Mouse (Mus musculus) embryonic stem cell, embryonic (primary cell): ENCODE results near the gene Apoc4.

Experiments used
- CTCF ChIA-PET, 4 experiments: fragments of 300-600 bp in 2 of 4; fragments of 350-600 bp in 2 of 4; sonication (Branson Sonifier 250); formaldehyde crosslinking; loops; one replicate each; lab custom pipeline; 2022; ENCODE audit warnings: inconsistent platforms in 2 of 4; lab: Charles Lee
- POLR2A ChIA-PET, 4 experiments: fragments of 300-600 bp in 2 of 4; fragments of 350-600 bp in 2 of 4; sonication (Branson Sonifier 250); formaldehyde crosslinking; loops; one replicate each; lab custom pipeline; 2022; ENCODE audit warnings: antibody characterized with exemption in 4 of 4, inconsistent platforms in 1 of 4; lab: Charles Lee

The Apoc4 gene

GRCm38 (mm10) chr7:19681202-19681694 is at the start of gene Apoc4, which contains the start of gene Gm44805:
Gene Apoc4, minus strand, starts transcription at chr7:19681479.
Gene Gm44805, minus strand, starts transcription at chr7:19681423.
- POLR2A ChIA-PET: interaction anchor here in 3 of 4 experiments (0.5 to 7.4 kb wide), 11 partner anchors 12 to 678 kb away, joined by 3 to 177 read pairs (median 3); partner anchors contain the start of genes Apoc1 (in 2 of the 3), Apoe (in 2 of the 3) and Clptm1 (in 1 of the 3)
- CTCF ChIA-PET: interaction anchor here in 2 of 4 experiments (1.6 to 2.3 kb wide), 3 partner anchors 12 to 20 kb away, joined by 7 to 11 read pairs (median 10); no protein-coding TSS in a partner anchor

GRCm38 (mm10) chr7:19726541-19726940 is 45.3 kb upstream of the Apoc4 start:
- CTCF ChIA-PET: interaction anchor here in 2 of 4 experiments (1.5 to 1.8 kb wide), 2 partner anchors 14 to 58 kb away, joined by 4 read pairs; no protein-coding TSS in a partner anchor

GRCm38 (mm10) chr7:19724167-19724566 is 42.9 kb upstream of the Apoc4 start:
- CTCF ChIA-PET: interaction anchor here in 1 of 4 experiments (0.8 kb wide), 1 partner anchor 17 kb away, joined by 3 read pairs; no protein-coding TSS in a partner anchor
- POLR2A ChIA-PET: interaction anchor here in 2 of 4 experiments (0.7 to 19.0 kb wide), 6 partner anchors 9 to 560 kb away, joined by 3 to 415 read pairs (median 8); partner anchors contain the start of genes Tomm40 (in 2 of the 2), Apoc1 (in 1 of the 2) and Apoe (in 1 of the 2)

More at GRCm38 (mm10) chr7:19726541-19726940, 45.3 kb upstream of the Apoc4 start:
- POLR2A ChIA-PET: interaction anchor here in 2 of 4 experiments (0.7 to 2.0 kb wide), 4 partner anchors 11 to 61 kb away, joined by 3 to 8 read pairs (median 6); partner anchors contain the start of gene Tomm40 (in 1 of the 2)

DNA sequence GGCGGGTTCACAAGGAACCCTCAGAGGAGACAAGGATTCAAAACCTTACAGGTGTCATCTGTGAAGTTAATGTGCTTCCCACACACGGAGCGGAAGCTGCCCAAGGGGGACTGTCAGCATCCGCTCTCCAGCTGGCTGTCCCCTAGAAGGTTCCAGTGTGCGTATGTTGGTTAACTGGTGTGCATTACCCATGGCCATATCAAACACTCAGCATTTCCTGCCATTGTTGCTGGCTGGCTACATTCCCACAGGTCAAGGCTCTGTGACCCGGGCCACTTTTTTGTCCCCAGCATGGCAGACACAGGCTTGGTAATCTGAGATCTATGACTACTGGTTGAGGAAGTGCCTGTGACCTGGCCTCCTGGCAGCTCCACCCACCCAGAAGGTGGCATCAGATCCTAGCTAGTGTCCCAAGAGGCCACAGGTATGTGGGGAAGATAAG is 41.5 kb upstream of the Apoc4 start:
- ChIA-PET POLR2A (interaction anchor here in 3 of 4 experiments (0.7 to 19.0 kb wide), 6 partner anchors 9 to 113 kb away, joined by 3 to 415 read pairs (median 6); partner anchors contain the start of genes Apoc1 (in 1 of the 3) and Apoe (in 1 of the 3)), CTCF (interaction anchor here in 1 of 4 experiments (0.9 kb wide), 1 partner anchor 18 kb away, joined by 3 read pairs; no protein-coding TSS in a partner anchor)

DNA sequence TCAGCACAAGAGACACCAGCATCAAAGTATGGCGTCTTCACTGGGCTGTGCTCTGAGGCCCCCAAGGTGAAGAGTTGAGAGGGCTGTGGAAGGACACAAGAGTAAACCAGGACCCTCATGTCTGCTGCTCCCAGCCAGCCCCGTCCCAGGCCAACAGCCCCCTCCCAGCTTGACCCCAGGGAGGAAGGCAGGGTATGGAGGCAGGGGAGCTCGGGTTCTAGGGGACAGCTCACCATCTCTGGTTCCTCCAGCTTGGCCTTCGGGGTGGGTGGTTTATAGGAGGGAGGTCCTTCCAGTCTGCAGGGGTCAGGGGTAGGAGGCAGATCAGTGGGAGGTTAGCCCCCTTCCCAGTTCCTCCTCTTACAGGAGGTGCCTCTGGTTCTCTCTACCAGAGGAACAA is 37.9 kb upstream of the Apoc4 start:
- ChIA-PET CTCF (interaction anchor here in 1 of 4 experiments (0.5 to 0.6 kb wide), 2 partner anchors 126 to 153 kb away, joined by 4 read pairs; no protein-coding TSS in a partner anchor), POLR2A (interaction anchor here in 2 of 4 experiments (0.8 to 19.0 kb wide), 6 partner anchors 13 to 23 kb away, joined by 3 to 415 read pairs (median 27); partner anchors contain the start of genes Apoc1 (in 2 of the 2) and Apoe (in 2 of the 2))

DNA sequence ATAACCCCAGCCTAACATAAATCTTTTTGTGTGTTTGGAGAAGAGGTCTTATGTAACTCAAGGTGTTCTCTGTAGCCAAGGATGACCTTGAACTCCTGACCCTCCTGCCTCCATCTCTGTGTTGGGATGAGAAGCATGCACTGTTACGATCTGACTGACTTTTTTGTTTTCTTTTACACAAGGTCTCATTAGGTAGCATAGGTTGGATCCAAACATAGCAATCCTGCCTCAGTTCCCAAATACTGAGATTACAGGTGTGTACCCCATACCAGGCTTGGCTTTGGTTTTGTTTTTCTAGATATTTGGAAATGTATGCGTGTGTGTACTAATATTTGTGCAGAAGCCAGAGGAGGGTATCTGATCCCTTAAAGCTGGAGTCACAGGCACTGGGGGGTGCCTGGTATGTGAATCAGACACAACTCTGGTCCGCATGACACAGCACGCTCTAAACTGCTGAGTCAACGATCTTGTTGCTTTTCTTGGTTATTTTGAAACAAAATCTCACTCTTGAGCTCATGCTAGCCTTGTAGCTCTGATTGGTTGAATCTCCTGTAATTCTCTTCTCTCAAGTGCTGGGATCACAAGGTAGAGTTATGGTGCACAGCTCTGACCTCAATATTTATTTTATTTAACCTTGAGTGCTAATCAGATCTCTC is 37.1 kb upstream of the Apoc4 start:
- CTCF ChIA-PET: interaction anchor here in 1 of 4 experiments (0.5 kb wide), 1 partner anchor 154 kb away, joined by 4 read pairs; no protein-coding TSS in a partner anchor
- POLR2A ChIA-PET: interaction anchor here in 2 of 4 experiments (0.8 to 19.0 kb wide), 6 partner anchors 14 to 23 kb away, joined by 3 to 415 read pairs (median 27); partner anchors contain the start of genes Apoc1 (in 2 of the 2) and Apoe (in 2 of the 2)

DNA sequence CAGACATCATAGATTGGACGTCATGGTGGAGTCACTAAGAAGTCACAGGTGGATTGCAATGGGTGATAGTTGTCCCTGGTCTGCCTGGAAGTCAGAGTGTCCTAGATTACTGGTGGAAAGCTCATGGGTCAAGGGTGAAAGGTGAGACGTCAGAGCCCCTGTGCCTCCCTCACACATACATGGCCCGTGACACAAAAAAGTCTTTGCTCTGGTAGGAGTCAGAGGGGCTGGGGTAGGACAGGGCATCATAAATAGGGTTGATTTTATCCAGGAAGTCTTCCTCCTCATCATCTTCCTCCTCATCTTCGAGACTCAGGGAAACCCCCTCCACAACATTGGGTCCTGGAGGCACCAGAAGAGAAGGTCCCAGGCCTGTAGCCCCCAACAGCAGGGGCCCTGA is 36.1 kb upstream of the Apoc4 start:
- ChIA-PET CTCF (interaction anchor here in 2 of 4 experiments (0.6 to 2.2 kb wide), 2 partner anchors 18 to 33 kb away, joined by 3 to 5 read pairs; partner anchors contain the start of gene Nectin2 (in 1 of the 2)), POLR2A (interaction anchor here in 2 of 4 experiments (0.6 to 19.0 kb wide), 9 partner anchors 11 to 72 kb away, joined by 3 to 415 read pairs (median 12); partner anchors contain the start of genes Apoc1 (in 2 of the 2) and Apoe (in 2 of the 2))

DNA sequence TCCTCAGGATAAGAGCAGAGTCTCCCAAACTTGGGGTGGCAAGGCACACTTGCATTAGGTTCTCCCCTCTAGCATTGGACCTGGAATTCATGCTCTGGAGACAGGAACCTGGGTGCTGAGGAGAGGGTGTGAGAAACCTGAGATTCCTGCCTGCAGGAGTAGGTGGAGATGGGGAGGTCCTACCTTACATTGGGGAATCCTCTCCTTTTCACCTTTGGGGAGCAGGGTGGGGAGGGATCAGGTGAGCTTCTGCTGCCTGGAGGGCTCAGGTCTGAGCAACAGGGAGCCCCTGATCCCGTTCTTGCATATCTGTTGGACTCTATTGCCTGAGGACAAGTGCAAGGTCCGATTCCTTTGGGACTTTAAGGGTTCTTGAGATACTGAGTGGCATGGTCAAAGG is 35.5 kb upstream of the Apoc4 start:
- CTCF ChIA-PET: interaction anchor here in 3 of 4 experiments (0.6 to 5.7 kb wide), 9 partner anchors 17 to 53 kb away, joined by 3 to 103 read pairs (median 5); partner anchors contain the start of genes Apoe (in 1 of the 3), Clptm1 (in 1 of the 3) and Nectin2 (in 1 of the 3)
- POLR2A ChIA-PET: interaction anchor here in 2 of 4 experiments (0.6 to 19.0 kb wide), 23 partner anchors 9 to 107 kb away, joined by 3 to 415 read pairs (median 9); partner anchors contain the start of genes Apoc1 (in 2 of the 2), Apoe (in 2 of the 2), Bcl3 (in 1 of the 2) and Cblc (in 1 of the 2)

DNA sequence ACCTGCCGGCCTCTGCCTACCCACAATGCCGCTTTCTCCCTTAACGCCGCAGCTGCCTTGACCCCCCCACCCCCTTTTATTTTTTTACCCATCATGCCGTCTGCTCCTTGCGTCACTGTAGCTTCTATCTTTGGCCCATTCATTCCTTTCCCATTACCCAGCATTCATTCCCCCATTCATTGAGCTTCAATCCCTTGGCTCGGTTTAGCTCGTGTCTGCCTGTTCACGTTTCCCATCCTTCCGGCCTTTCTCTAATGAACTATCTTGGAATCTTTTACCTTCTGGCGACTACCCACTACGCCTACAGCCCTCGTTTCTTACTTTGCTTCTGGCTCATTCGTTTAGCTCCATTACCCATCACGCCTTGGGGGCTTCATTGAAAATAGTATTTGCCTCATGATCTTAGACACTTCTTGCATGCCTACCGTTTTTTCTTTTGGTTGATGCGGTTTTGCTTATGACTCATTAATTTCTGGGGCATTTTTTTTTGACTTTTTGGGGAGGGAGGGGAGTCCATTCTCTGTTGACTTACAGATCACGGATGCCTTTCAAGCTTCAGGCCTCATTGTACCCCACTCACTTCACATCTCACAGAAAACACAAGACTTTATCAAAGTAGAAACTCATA is 34.9 kb upstream of the Apoc4 start:
- ChIA-PET POLR2A (interaction anchor here (0.6 to 19.0 kb wide), 95 partner anchors 8 to 844 kb away, joined by 3 to 415 read pairs (median 5); partner anchors contain the start of genes Apoe (in 3 of the 4), Bcam (in 3 of the 4), Clptm1 (in 3 of the 4) and Apoc1 (in 2 of the 4)), CTCF (interaction anchor here (0.6 to 7.4 kb wide), 33 partner anchors 11 to 353 kb away, joined by 3 to 103 read pairs (median 5); partner anchors contain the start of genes Apoe (in 2 of the 4), Clptm1 (in 2 of the 4) and Nectin2 (in 1 of the 4))

DNA sequence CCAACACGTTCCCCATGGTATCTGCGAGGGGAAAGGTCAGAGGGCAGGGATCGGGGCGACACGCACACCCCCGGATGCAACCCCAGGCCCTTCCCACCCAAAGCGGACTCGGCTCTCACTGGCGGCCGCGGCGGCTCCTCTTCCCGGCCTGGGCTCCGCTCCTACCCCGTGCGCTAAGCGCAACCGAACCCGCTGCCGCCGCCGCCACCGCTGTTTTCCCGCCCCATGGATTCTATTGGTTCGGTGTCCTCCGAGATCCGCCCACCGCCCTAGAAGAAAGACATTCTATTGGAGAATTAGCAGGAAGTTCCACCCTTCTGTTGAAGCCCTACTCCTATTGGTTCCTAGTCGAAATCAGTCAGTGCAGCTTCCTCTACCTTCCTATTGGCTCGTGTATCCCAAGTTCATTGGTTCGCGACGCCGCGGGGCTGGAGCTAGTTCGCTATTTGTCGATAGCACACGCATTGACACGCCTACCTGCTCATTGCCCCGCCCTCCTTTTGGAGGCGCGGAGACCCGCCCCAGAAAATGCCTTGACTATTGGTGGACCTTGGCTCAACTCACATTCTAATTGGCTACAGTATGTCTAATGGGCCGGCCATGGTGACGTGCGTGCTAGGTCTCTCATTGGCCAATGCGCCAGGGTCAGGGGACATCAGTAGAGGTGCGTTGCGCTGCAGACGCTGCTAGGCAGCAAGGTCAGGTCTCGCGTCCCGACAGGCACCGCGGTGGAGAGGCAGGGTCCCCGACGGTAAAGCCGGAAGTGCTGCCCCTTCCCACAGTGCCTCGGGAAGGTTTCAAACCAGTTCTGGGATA is 34.2 kb upstream of the Apoc4 start, which contains the start of gene Tomm40:
Gene Tomm40 (minus strand): TSS at position 200 of the 816 bp plus-strand sequence.
- ChIA-PET POLR2A (interaction anchor here (0.6 to 19.0 kb wide), 101 partner anchors 8 to 843 kb away, joined by 3 to 415 read pairs (median 4); partner anchors contain the start of genes Apoe (in 3 of the 4), Bcam (in 3 of the 4), Clptm1 (in 3 of the 4) and Apoc1 (in 2 of the 4)), CTCF (interaction anchor here (0.5 to 7.4 kb wide), 40 partner anchors 10 to 617 kb away, joined by 3 to 103 read pairs (median 4); partner anchors contain the start of genes Apoe (in 2 of the 4), Apoc1 (in 1 of the 4), Clptm1 (in 1 of the 4) and Nectin2 (in 1 of the 4))

GRCm38 (mm10) chr7:19714836-19715235 is 33.6 kb upstream of the Apoc4 start:
- CTCF ChIA-PET: interaction anchor here (0.5 to 7.4 kb wide), 31 partner anchors 13 to 617 kb away, joined by 3 to 103 read pairs (median 5); partner anchors contain the start of genes Apoe (in 2 of the 4), Apoc1 (in 1 of the 4), Clptm1 (in 1 of the 4) and Nectin2 (in 1 of the 4)
- POLR2A ChIA-PET: interaction anchor here (0.6 to 19.0 kb wide), 74 partner anchors 9 to 512 kb away, joined by 3 to 415 read pairs (median 5); partner anchors contain the start of genes Apoe (in 3 of the 4), Apoc1 (in 2 of the 4), Bcam (in 2 of the 4) and Cblc (in 2 of the 4)

- ChIA-PET CTCF (interaction anchor here (0.5 to 7.4 kb wide), 12 partner anchors 12 to 308 kb away, joined by 3 to 103 read pairs (median 10); partner anchors contain the start of gene Apoe (in 2 of the 4)), POLR2A (interaction anchor here in 3 of 4 experiments (1.0 to 19.0 kb wide), 11 partner anchors 14 to 50 kb away, joined by 3 to 415 read pairs (median 23); partner anchors contain the start of genes Apoe (in 3 of the 3), Apoc1 (in 2 of the 3) and Clptm1 (in 1 of the 3))
Measured at GRCm38 (mm10) chr7:19713598-19713997, 32.3 kb upstream of the Apoc4 start.

DNA sequence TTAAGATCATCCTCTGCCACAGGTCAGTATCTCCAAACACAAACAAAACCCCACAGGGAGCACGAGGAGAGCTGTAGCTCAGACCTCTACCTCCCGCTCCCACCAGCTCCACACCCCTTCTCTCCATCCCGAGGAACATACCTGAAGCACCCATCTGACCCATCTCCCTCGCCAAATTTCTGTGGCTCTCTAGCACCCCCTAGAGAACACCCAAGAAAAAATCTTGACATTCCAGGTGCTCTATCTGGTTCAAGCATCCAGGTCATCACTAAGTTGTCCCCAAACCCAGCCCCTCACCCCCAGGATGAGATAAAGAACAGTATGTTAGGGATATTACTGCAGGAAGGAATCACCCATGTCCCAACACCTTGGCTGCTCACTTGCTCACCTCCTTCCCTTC is 31.9 kb upstream of the Apoc4 start:
- ChIA-PET POLR2A (interaction anchor here in 3 of 4 experiments (1.0 to 19.0 kb wide), 13 partner anchors 10 to 182 kb away, joined by 3 to 415 read pairs (median 6); partner anchors contain the start of genes Apoe (in 3 of the 3), Apoc1 (in 2 of the 3) and Clptm1 (in 1 of the 3)), CTCF (interaction anchor here (0.5 to 7.4 kb wide), 18 partner anchors 10 to 308 kb away, joined by 3 to 103 read pairs (median 10); partner anchors contain the start of gene Apoe (in 3 of the 4))

- ChIA-PET POLR2A (interaction anchor here (0.8 to 19.0 kb wide), 20 partner anchors 9 to 181 kb away, joined by 3 to 415 read pairs (median 4); partner anchors contain the start of genes Apoe (in 3 of the 4), Apoc1 (in 2 of the 4), Clptm1 (in 1 of the 4) and Nectin2 (in 1 of the 4)), CTCF (interaction anchor here (0.5 to 7.4 kb wide), 29 partner anchors 10 to 307 kb away, joined by 3 to 103 read pairs (median 4); partner anchors contain the start of genes Apoe (in 3 of the 4), Clptm1 (in 2 of the 4) and Nectin2 (in 1 of the 4))
Measured at GRCm38 (mm10) chr7:19712414-19712813, 31.1 kb upstream of the Apoc4 start.
